19 mouse cellular contexts compared by ENCODE assay signal in the genomic region with DNA sequence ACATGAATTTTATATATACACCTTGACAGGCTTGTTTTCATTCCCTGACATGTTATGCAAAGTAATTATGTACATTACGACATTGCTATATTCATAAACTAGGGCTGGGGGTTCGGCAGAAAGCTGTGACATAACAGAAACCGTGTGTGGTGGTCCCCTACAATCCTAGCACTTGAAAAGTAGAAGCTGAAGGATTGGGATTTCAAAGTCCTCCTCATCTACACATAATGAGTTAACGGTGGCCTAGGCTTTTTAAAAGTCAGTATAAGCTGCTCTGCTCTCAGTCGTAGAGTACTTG. TPM values are rescaled to one million over a fixed set of nuclear protein-coding genes. Genes with fewer than 3 reads are reported as not detected.
DNase-seq lines count a peak whose midpoint lies in the region; ATAC-seq and TF ChIP-seq lines count a peak whose summit lies in the region.
"Had no signal": no experiment of that assay in that cellular context is flagged by ENCODE, and none has a peak within 500 bp of the region (broad histone marks: within the 10 kb centered on the region; RNA-seq: fewer than 3 reads in every experiment).

No protein-coding gene starts in this region.

- no peaks in the 10 kb centered on the region for H3K9me3 ChIP-seq in embryonic facial prominence, embryonic 12.5 days
- H3K9me3 ChIP-seq in embryonic facial prominence, embryonic 10.5 days, result no peaks in the 10 kb centered on the region
- H3K9me3 ChIP-seq in limb, embryonic 13.5 days, result no peaks in the 10 kb centered on the region
- H3K9me3 ChIP-seq in limb, embryonic 10.5 days (replicated peaks), result no peaks in the 10 kb centered on the region
- no peaks in the 10 kb centered on the region for H3K9me3 ChIP-seq in embryonic facial prominence, embryonic 13.5 days
- H3K9me3 ChIP-seq in intestine, embryonic 16.5 days (ENCODE audit: control insufficient read depth, low read length), result no peaks in the 10 kb centered on the region
- H3K9me3 ChIP-seq in hindbrain, postnatal 0 days (ENCODE audit: low read length), result no peaks in the 10 kb centered on the region
- H3K9me3 ChIP-seq: heart, embryonic 15.5 days; hindbrain, embryonic 10.5 days; megakaryocyte, embryonic 14.5 days; neural tube, embryonic 13.5 days had no signal

- no peak overlapping the region for H3K4me2 ChIP-seq in embryonic facial prominence, embryonic 12.5 days (replicated peaks)
- no peak overlapping the region for H3K4me2 ChIP-seq in limb, embryonic 13.5 days (replicated peaks)
- H3K4me2 ChIP-seq in embryonic facial prominence, embryonic 13.5 days, result no peak overlapping the region
- H3K4me2 ChIP-seq in intestine, embryonic 16.5 days (ENCODE audit: low read depth, low read length), result no peak overlapping the region
- no peak overlapping the region for H3K4me2 ChIP-seq in hindbrain, postnatal 0 days (ENCODE audit: low read depth, low read length)
- H3K4me2 ChIP-seq: neural tube, embryonic 13.5 days had no signal

- H3K27ac ChIP-seq in embryonic facial prominence, embryonic 12.5 days, result peak overlapping the region; percentile 60; the same call in 1 of the 2 replicates
- no peak overlapping the region for H3K27ac ChIP-seq in embryonic facial prominence, embryonic 10.5 days (replicated peaks)
- 0 out of 2 replicates have a peak overlapping the region, but pooled peaks have one; percentile 10 for H3K27ac ChIP-seq in limb, embryonic 13.5 days
- no peak overlapping the region for H3K27ac ChIP-seq in limb, embryonic 10.5 days
- H3K27ac ChIP-seq in embryonic facial prominence, embryonic 13.5 days, result peak overlapping the region; percentile 83; the same call in 1 of the 2 replicates
- H3K27ac ChIP-seq in intestine, embryonic 16.5 days (ENCODE audit: low read length), result no peak overlapping the region
- H3K27ac ChIP-seq in hindbrain, postnatal 0 days, result no peak overlapping the region
- H3K27ac ChIP-seq: hindbrain, embryonic 10.5 days; stomach, postnatal 0 days had no signal

- no peak overlapping the region for H3K9ac ChIP-seq in embryonic facial prominence, embryonic 12.5 days
- no peak overlapping the region for H3K9ac ChIP-seq in limb, embryonic 13.5 days
- no peak overlapping the region for H3K9ac ChIP-seq in embryonic facial prominence, embryonic 13.5 days
- H3K9ac ChIP-seq in intestine, embryonic 16.5 days (ENCODE audit: low read depth, low read length), result no peak overlapping the region
- H3K9ac ChIP-seq in hindbrain, postnatal 0 days (replicated peaks; ENCODE audit: low read length), result no peak overlapping the region
- H3K9ac ChIP-seq: heart, embryonic 15.5 days; neural tube, embryonic 13.5 days had no signal

- DNase-seq in embryonic facial prominence, embryonic 10.5 days (ENCODE audit: low spot score), result no peak
- no peak for DNase-seq in limb, embryonic 10.5 days (ENCODE audit: low spot score)
- peak; percentile 45 for DNase-seq in retina, embryonic 14.5 days (ENCODE audit: low spot score)
- DNase-seq in hindbrain, postnatal 0 days (ENCODE audit: low spot score), result no peak
- DNase-seq: cerebellum, adult 2 months; layer of hippocampus, postnatal 36 days; left cerebral cortex, postnatal 4 days; right cerebral cortex, postnatal 25 days had no signal

- no peaks in the 10 kb centered on the region; the same call in 1 of the 2 replicates for H3K4me1 ChIP-seq in embryonic facial prominence, embryonic 12.5 days
- H3K4me1 ChIP-seq in embryonic facial prominence, embryonic 10.5 days, result peaks cover 8% of the 10 kb centered on the region
- peaks cover 12% of the 10 kb centered on the region for H3K4me1 ChIP-seq in limb, embryonic 13.5 days
- H3K4me1 ChIP-seq in limb, embryonic 10.5 days, result peaks cover 13% of the 10 kb centered on the region
- 0 out of 2 replicates have a peak, but pooled peaks cover 7% of the 10 kb centered on the region for H3K4me1 ChIP-seq in embryonic facial prominence, embryonic 13.5 days
- H3K4me1 ChIP-seq in intestine, embryonic 16.5 days (ENCODE audit: control insufficient read depth, insufficient read depth, low read length), result peaks cover 5% of the 10 kb centered on the region
- H3K4me1 ChIP-seq in hindbrain, postnatal 0 days (ENCODE audit: insufficient read depth, low read length), result no peaks in the 10 kb centered on the region
- H3K4me1 ChIP-seq: neural tube, embryonic 13.5 days had no signal

- no peaks in the 10 kb centered on the region for H3K27me3 ChIP-seq in embryonic facial prominence, embryonic 12.5 days
- peaks cover 6% of the 10 kb centered on the region; the same call in 1 of the 2 replicates for H3K27me3 ChIP-seq in embryonic facial prominence, embryonic 10.5 days (replicated peaks; ENCODE audit: low read depth, poor library complexity, severe bottlenecking)
- H3K27me3 ChIP-seq in limb, embryonic 13.5 days, result no peaks in the 10 kb centered on the region
- H3K27me3 ChIP-seq in limb, embryonic 10.5 days (ENCODE audit: low read depth, poor library complexity, severe bottlenecking), result no peaks in the 10 kb centered on the region
- no peaks in the 10 kb centered on the region for H3K27me3 ChIP-seq in embryonic facial prominence, embryonic 13.5 days
- H3K27me3 ChIP-seq in intestine, embryonic 16.5 days (replicated peaks; ENCODE audit: control insufficient read depth, insufficient read depth, low read length), result no peaks in the 10 kb centered on the region
- H3K27me3 ChIP-seq in hindbrain, postnatal 0 days (ENCODE audit: insufficient read depth, low read length), result no peaks in the 10 kb centered on the region
- H3K27me3 ChIP-seq: heart, embryonic 15.5 days; megakaryocyte, embryonic 14.5 days; Patski had no signal

- ATAC-seq in embryonic facial prominence, embryonic 12.5 days (ENCODE audit: insufficient number of reproducible peaks, insufficient read depth, low FRiP score, low TSS enrichment), result no peak
- no peak for ATAC-seq in limb, embryonic 13.5 days (ENCODE audit: low FRiP score, low read depth)
- no peak for ATAC-seq in embryonic facial prominence, embryonic 13.5 days (ENCODE audit: insufficient number of reproducible peaks, insufficient read depth, low FRiP score, low TSS enrichment, low read depth)
- ATAC-seq in intestine, embryonic 16.5 days, result no peak
- ATAC-seq in hindbrain, postnatal 0 days, result no peak
- ATAC-seq: activated CD4-positive, CD25-positive, alpha-beta regulatory T cell, adult 4 months had no signal

- H3K4me3 ChIP-seq in embryonic facial prominence, embryonic 12.5 days, result no peak overlapping the region
- no peak overlapping the region for H3K4me3 ChIP-seq in embryonic facial prominence, embryonic 10.5 days
- no peak overlapping the region for H3K4me3 ChIP-seq in limb, embryonic 13.5 days
- no peak overlapping the region for H3K4me3 ChIP-seq in limb, embryonic 10.5 days
- H3K4me3 ChIP-seq in embryonic facial prominence, embryonic 13.5 days, result no peak overlapping the region
- H3K4me3 ChIP-seq in intestine, embryonic 16.5 days (ENCODE audit: low read length), result no peak overlapping the region
- H3K4me3 ChIP-seq in hindbrain, postnatal 0 days (ENCODE audit: low read length), result no peak overlapping the region
- H3K4me3 ChIP-seq: heart, embryonic 15.5 days; hindbrain, embryonic 10.5 days; neural tube, embryonic 13.5 days had no signal

- no peaks in the 10 kb centered on the region for H3K36me3 ChIP-seq in embryonic facial prominence, embryonic 12.5 days
- no peaks in the 10 kb centered on the region for H3K36me3 ChIP-seq in embryonic facial prominence, embryonic 10.5 days (replicated peaks)
- no peaks in the 10 kb centered on the region for H3K36me3 ChIP-seq in limb, embryonic 13.5 days
- no peaks in the 10 kb centered on the region for H3K36me3 ChIP-seq in limb, embryonic 10.5 days
- H3K36me3 ChIP-seq in embryonic facial prominence, embryonic 13.5 days, result no peaks in the 10 kb centered on the region
- H3K36me3 ChIP-seq in intestine, embryonic 16.5 days (ENCODE audit: control insufficient read depth, insufficient read depth, low read length), result no peaks in the 10 kb centered on the region
- no peaks in the 10 kb centered on the region for H3K36me3 ChIP-seq in hindbrain, postnatal 0 days (ENCODE audit: insufficient read depth, low read length)
- H3K36me3 ChIP-seq: heart, embryonic 15.5 days; hindbrain, embryonic 10.5 days; neural tube, embryonic 13.5 days had no signal

- 45% methylated on average over 5 of the region's 5 CpGs for WGBS in embryonic facial prominence, embryonic 12.5 days
- 65% methylated on average over 5 of the region's 5 CpGs for WGBS in embryonic facial prominence, embryonic 10.5 days
- WGBS in limb, embryonic 13.5 days, result 41% methylated on average over 5 of the region's 5 CpGs
- WGBS in limb, embryonic 10.5 days, result 66% methylated on average over 5 of the region's 5 CpGs
- 38% methylated on average over 5 of the region's 5 CpGs for WGBS in embryonic facial prominence, embryonic 13.5 days
- WGBS in intestine, embryonic 16.5 days, result 50% methylated on average over 5 of the region's 5 CpGs
- WGBS in hindbrain, postnatal 0 days, result 55% methylated on average over 5 of the region's 5 CpGs

- no peak for TF ChIP-seq CTCF in hindbrain, postnatal 0 days (IDR thresholded peaks at IDR 0.05; ENCODE audit: low read depth)

RNA-seq across cellular contexts. Expression of a gene that starts 58.3 kb away (rescaled TPM):
- polyA plus RNA-seq in embryonic facial prominence, embryonic 12.5 days (2016; fragmentation: Nextera tagmentation; extraction: Ambion mirVana), result 0.64 and 0.99 TPM in 2 replicates
- 0.50 TPM in 1 of 2 replicates, not detected in the other for polyA plus RNA-seq in embryonic facial prominence, embryonic 10.5 days (2016; fragmentation: Nextera tagmentation; extraction: Ambion mirVana)
- 0.93 and 1.3 TPM in 2 replicates for polyA plus RNA-seq in limb, embryonic 13.5 days (2015; fragmentation: Nextera tagmentation; extraction: Ambion mirVana)
- polyA plus RNA-seq in limb, embryonic 10.5 days (2016; fragmentation: Nextera tagmentation; extraction: Ambion mirVana), result 0.16 and 0.33 TPM in 2 replicates
- polyA plus RNA-seq in embryonic facial prominence, embryonic 13.5 days (2015; fragmentation: Nextera tagmentation; extraction: Ambion mirVana), result 0.04 and 0.26 TPM in 2 replicates
- polyA plus RNA-seq in intestine, embryonic 16.5 days (2015; fragmentation: Nextera tagmentation; extraction: Ambion mirVana), result 0.53 and 0.70 TPM in 2 replicates
- 0.47 and 0.73 TPM in 2 replicates for total RNA-seq in hindbrain, postnatal 0 days (2014; rRNA removed)
- 2.6 and 3.4 TPM in 2 replicates for polyA plus RNA-seq in hindbrain, postnatal 0 days (2015; fragmentation: Nextera tagmentation; extraction: Ambion mirVana)
- polyA plus RNA-seq: hindbrain, embryonic 10.5 days had no signal

RNA-seq across cellular contexts. Expression of a gene that starts 58.4 kb away (rescaled TPM):
- polyA plus RNA-seq in embryonic facial prominence, embryonic 12.5 days (2016; fragmentation: Nextera tagmentation; extraction: Ambion mirVana), result 10.6 TPM in 2 replicates
- 11.5 and 11.9 TPM in 2 replicates for polyA plus RNA-seq in embryonic facial prominence, embryonic 10.5 days (2016; fragmentation: Nextera tagmentation; extraction: Ambion mirVana)
- 10.0 and 10.2 TPM in 2 replicates for polyA plus RNA-seq in limb, embryonic 13.5 days (2015; fragmentation: Nextera tagmentation; extraction: Ambion mirVana)
- 11.5 and 15.4 TPM in 2 replicates for polyA plus RNA-seq in limb, embryonic 10.5 days (2016; fragmentation: Nextera tagmentation; extraction: Ambion mirVana)
- polyA plus RNA-seq in embryonic facial prominence, embryonic 13.5 days (2015; fragmentation: Nextera tagmentation; extraction: Ambion mirVana), result 8.2 and 9.3 TPM in 2 replicates
- polyA plus RNA-seq in intestine, embryonic 16.5 days (2015; fragmentation: Nextera tagmentation; extraction: Ambion mirVana), result 4.7 and 5.3 TPM in 2 replicates
- 3.5 and 3.7 TPM in 2 replicates for total RNA-seq in hindbrain, postnatal 0 days (2014; rRNA removed)
- 2.0 and 4.2 TPM in 2 replicates for polyA plus RNA-seq in hindbrain, postnatal 0 days (2015; fragmentation: Nextera tagmentation; extraction: Ambion mirVana)

Comparison
In these comparisons a context has a peak if more than half of its experiments do, and no peak if none do; other contexts are left out.
1. H3K27ac ChIP-seq: peak in embryonic facial prominence, embryonic 12.5 days (single experiment), limb, embryonic 13.5 days (single experiment) and embryonic facial prominence, embryonic 13.5 days (single experiment); none in embryonic facial prominence, embryonic 10.5 days (single experiment), limb, embryonic 10.5 days (single experiment), intestine, embryonic 16.5 days (single experiment) and hindbrain, postnatal 0 days (single experiment).